Mouse (Mus musculus) kidney, adult 8-10 months (tissue): ENCODE measurements at regions not wholly inside any gene's neighbourhood (a gene's known extent, or its start where the extent isn't known, plus 50 kb on each side); places are given as distances from the start of the nearest gene placed in this dataset.

ENCODE experiments used
- DNase-seq, 2 experiments: peaks; one replicate each; pipeline ENCODE4 v3.0.0; 2022

DNA sequence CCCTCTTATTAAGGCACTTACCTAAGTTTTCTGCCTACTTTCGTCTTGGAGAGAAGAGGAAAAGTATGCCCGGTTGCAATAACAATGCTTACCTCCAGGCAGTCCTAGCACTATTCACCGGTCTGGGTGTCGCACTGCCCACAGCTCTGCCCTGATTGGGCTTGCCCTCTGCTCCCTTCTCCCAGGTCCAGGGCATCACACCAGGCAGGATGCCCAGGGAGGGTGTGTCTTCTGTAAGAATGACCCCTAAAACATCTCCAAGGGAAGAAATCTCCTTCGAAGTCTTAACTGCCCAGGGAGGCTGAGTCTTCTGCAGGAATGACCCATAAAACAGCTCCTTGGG, 49.9 kb upstream of the Cdh5 start:
- DNase-seq = no peak
